Comparison of ENCODE assay signal across 19 mouse cellular contexts in the genomic region with DNA sequence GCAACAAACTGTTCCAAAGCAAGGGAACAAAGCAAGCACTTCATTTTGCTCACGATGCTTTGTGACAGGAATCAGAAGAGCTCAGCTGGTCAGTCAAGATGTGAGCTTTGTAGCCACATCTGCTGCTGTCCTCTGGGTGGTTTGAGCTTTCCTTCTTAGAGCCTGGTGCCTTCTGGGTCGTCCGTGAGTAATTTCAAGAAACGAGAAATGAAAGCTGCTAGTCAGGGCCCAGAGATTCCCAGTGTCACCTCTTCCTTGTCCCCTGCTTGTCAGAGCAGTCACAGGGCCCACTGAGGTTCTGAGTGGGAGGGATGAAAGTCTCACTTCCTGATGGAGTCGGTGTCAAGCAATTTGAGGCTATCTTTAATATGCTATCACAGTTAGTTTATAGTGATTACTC.
"Had no signal": no experiment of that assay in that cellular context is flagged by ENCODE, and none has a peak within 500 bp of the region (broad histone marks: within the 10 kb centered on the region; RNA-seq: fewer than 3 reads in every experiment).

No protein-coding gene starts in this region.

- DNase-seq: liver, embryonic 13.5 days; liver, postnatal 0 days; lung, embryonic 14.5 days; lung, postnatal 14 days; lung, postnatal 36 days; midbrain, embryonic 14.5 days; retina, postnatal 1 day; right cerebral cortex, adult 18-20 months; right cerebral cortex, postnatal 14 days; spleen, adult 18-20 months; thymus, adult 18-20 months; thymus, postnatal 25 days; thymus, postnatal 4 days had no signal

- H3K36me3 ChIP-seq: liver, embryonic 13.5 days; liver, embryonic 15.5 days; midbrain, embryonic 10.5 days; midbrain, embryonic 12.5 days; neural tube, embryonic 13.5 days; neural tube, embryonic 15.5 days had no signal

- H3K27me3 ChIP-seq: liver, embryonic 13.5 days; liver, embryonic 15.5 days; midbrain, embryonic 12.5 days; neural tube, embryonic 13.5 days; neural tube, embryonic 15.5 days had no signal

- ATAC-seq: liver, postnatal 0 days; midbrain, embryonic 16.5 days had no signal
